Mouse (Mus musculus) megakaryocyte, adult 5-6 weeks (primary cell): ENCODE measurements around the gene Tubb5. TPM values are rescaled to one million over a fixed set of nuclear protein-coding genes. Genes with fewer than 3 reads are reported as not detected.

Experiments
- ATAC-seq: 2 replicates; pipeline ENCODE4 v1.8.0; 2016; ENCODE audit warnings: mild to moderate bottlenecking, inconsistent platforms; ENCODE audit not compliant: poor library complexity, severe bottlenecking
- total RNA-seq, 2 experiments: library from RNA; stranded (forward) in 1 of 2; stranded (reverse) in 1 of 2; fragments of 153-499, 151-499 nt in 1 of 2; fragments of 221-1000, 200-1000 nt in 1 of 2; gene quantifications; 2 replicates each; pipeline versions ENCODE4 v1.2.3 to v1.2.4; 2015 to 2017

Gene Tubb5
- 649 TPM in 2 replicates for total RNA-seq (2015)
- total RNA-seq (2017): 751 and 811 TPM in 2 replicates

DNA sequence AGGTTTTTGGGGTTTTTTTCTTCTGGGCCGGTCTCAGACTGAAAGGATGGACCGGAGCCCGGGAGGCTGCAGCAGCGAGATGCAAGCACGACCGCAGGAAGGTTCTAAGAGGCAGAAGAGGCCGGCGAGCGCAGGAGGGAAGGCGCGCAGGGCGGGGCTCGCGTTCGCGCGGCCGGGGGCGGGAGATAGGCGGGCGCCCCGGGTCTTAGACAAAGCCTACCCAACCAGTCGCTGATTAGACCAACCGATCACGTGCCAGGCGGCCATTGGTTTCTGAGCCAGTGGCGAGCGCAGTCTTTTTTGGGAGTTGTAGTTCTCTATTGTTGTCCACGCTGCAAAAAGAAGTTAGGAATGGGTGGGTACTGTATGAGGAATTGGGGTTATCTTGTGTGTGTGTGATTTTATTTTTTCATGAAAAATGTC, at the start of gene Tubb5:
Tubb5 (minus strand) TSS at position 185 of the 423 bp plus-strand sequence.
- ATAC-seq: peak; percentile 61

GRCm38 (mm10) chr17:35887725-35888124, 49.6 kb upstream of the Tubb5 start:
- no peak for ATAC-seq

- ATAC-seq: no peak
Observed at GRCm38 (mm10) chr17:35883777-35884176, 45.7 kb upstream of the Tubb5 start.

DNA sequence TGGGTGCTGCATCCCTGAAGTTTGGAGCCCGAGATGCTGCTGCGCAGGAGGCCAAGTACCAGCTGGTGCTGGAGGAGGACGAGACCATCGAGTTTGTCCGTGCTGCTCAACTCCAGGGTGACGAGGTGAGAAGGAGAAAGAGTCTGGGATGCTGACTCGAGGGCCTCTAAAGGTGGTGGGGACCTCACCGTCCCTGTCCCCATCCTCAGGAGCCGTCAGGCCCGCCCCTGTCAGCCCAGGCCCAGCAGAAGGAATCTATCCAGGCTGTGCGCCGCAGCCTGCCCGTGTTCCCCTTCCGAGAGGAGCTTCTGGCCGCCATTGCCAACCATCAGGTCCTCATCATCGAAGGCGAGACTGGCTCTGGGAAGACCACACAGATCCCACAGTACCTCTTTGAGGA, 44.8 kb upstream of the Tubb5 start:
- ATAC-seq: no peak

GRCm38 (mm10) chr17:35879245-35880057, 41.3 kb upstream of the Tubb5 start, which contains the start of gene Dhx16:
Dhx16 (plus strand) TSS chr17:35879819.
- ATAC-seq: peak; percentile 98

GRCm38 (mm10) chr17:35874721-35875120, 36.6 kb upstream of the Tubb5 start:
- ATAC-seq: no peak

- ATAC-seq: peak; percentile 65
Observed at GRCm38 (mm10) chr17:35873774-35874519, 35.8 kb upstream of the Tubb5 start.

- no peak for ATAC-seq
Observed at GRCm38 (mm10) chr17:35870884-35871696, 33.0 kb upstream of the Tubb5 start.

DNA sequence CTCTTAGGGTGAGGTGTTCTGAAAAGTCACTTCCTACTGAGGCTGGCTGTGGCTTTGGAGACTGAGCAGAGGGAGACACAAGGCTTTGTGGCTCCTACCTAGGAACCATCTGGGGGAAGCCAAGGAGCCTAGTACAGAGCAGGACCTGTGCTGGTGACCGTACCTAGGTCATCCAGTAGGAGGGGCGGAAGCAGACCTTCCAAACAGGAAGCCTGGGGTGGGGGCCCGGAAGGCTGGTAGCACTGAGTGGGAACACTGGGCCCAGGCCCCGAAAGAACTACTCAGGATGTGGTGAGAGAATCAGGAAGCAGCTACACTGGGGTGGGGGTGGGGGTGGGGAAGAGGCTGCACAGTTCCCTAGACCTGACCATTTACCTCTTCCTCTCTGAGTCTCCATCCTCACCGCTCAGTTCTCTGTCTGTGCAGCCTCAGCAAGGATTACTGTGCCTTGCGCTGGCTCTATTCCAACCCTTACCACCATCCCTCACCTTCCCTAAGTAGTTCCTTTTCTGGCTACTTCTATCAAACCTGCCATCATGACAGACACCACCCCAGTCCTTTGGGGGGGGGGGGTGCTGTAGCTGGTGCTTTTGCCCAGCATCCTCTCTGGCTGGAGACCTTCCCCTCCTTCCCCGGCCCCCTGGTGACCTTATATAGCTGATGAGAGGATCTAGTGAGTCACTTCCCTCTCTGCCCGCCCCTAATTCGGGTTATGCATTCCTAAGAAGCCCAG, 32.2 kb upstream of the Tubb5 start:
- ATAC-seq: peak; percentile 54

DNA sequence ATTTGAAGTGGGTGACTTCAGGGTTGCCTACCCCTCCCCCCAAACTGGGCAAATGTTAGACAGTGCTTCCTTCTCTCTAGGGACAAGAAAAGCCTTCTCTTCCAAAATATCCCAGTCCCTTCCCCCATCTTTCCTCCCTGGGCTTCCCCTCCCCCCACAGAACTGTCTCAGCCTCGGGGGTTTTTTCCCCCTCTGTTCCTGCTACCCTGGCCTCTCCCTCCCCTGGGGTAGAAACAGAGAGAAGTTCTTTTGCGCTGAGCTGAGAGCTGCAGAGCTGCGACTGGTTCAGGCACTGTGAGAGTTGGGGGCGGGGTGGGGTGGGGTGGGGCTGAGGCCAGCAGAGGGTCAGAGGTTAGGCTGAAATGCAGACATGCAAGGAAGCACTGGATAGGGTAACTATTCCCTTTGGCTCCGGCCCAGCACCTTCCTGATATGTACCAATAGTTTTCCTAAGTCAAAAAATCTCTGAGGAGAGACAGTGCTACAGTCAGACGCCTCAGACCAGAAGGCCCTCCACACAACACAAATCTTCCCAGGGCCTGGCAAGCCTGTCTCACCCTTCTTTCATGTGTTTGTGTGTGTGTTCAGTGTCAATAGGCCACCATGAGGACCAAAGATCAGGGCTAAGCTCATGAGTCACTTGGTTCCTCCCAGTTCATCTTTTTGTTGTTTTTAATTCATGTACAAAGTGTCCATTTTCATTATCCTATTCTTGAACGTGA, 31.4 kb upstream of the Tubb5 start:
- no peak for ATAC-seq

GRCm38 (mm10) chr17:35868961-35869345, 30.8 kb upstream of the Tubb5 start:
- ATAC-seq: no peak

- peak; percentile 41 for ATAC-seq
Observed at GRCm38 (mm10) chr17:35868165-35868820, 30.2 kb upstream of the Tubb5 start.

GRCm38 (mm10) chr17:35866911-35867890, 29.1 kb upstream of the Tubb5 start:
- ATAC-seq: 0 out of 2 replicates have a peak, but pooled peaks have one; percentile 16

DNA sequence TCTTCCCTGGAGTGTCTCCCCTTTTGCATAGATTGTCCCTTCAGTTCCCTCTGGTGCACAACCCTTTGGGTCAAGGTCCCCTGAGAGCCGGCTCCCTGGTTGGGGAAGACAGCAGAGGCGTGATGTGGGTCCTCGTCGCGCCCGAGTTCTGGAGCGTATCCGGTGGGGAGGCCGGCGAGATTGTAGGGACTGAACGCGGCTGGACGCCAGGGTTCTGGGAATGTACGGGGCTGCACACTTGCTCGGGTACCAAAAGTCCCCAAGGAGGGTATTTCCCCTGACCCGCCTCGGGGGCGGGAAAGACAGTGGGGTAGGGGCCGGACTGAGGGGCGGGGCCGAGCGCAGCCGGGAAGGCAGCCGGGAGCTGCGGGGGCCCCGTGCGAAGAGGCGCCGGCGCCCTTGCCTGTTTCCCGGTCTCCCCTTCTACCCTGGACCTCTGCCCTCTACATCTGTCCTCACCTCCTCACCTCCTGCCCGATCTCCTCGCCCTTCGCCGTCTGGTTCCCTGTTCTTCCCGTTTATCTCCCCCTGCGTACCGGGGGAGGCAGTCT, 28.2 kb upstream of the Tubb5 start:
- ATAC-seq: no peak

DNA sequence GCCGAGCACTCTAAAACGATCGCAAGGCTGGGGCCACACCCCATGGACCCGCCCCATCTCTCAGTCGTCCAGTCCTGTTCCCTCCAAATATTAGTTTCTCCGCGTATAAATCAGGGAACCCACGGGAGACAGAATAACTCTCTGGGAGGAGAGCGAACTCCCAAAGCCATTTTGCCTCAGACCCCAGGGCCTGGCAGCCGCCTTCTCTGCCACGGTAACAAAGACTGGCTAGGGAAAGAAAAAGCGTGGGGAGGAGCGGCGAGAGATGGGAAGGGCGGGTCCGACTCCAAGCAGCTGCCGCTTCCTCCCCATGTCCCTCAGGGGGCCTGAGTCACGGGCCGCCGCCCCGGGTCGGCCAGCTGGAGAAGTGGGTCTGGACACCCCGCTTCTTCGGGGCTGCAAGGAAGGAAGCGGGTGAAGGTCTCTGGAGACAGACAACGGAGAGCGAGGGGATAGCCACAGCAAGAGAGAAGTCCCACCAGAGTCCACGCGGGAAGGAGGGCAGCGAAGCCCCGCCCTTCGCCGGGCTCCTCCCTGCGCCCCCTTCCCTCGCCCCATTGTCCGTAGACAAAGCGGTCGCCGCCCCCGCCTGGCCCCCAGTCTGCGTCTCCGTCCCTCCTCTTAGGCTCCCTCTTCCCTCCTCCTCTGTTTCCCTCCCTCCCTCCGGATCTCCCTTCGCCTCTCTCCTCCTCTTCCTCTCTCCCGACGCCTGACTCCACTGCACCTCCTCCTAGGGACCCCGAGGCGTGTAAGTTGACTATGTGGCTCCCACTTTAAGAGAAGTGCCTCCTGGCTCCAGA, 27.6 kb upstream of the Tubb5 start, which contains the start of gene Ppp1r18:
Ppp1r18 (plus strand) TSS at position 113 of the 800 bp plus-strand sequence.
- ATAC-seq: peak; percentile 25

- ATAC-seq: no peak
Observed at GRCm38 (mm10) chr17:35864832-35865353, 26.8 kb upstream of the Tubb5 start.
